Mouse (Mus musculus) thymus, adult 2 months (tissue): ENCODE measurements around the gene Stx8.

Experiments
- CTCF ChIP-seq: fragments of 200-500 bp; IDR thresholded peaks from 2 replicates; pipeline ENCODE4 v1.5.1; 2012; ENCODE audit warnings: mild to moderate bottlenecking, control low read depth, low read length, moderate library complexity, borderline replicate concordance; ENCODE audit not compliant: control insufficient read depth, poor library complexity, insufficient read depth; ENCODE audit errors: extremely low read depth
- POLR2A ChIP-seq: fragments of 200-500 bp; IDR thresholded peaks from 2 replicates; pipeline ENCODE4 v1.6.1; 2012; ENCODE audit warnings: mild to moderate bottlenecking, low read length, control low read depth, moderate library complexity; ENCODE audit not compliant: control insufficient read depth, poor library complexity, insufficient read depth; ENCODE audit errors: extremely low read depth

- TF ChIP-seq POLR2A, result no peak
- TF ChIP-seq CTCF, result no peak
Measured at GRCm38 (mm10) chr11:68103480-68103879, 137.5 kb downstream of the Stx8 start.
